Mouse (Mus musculus) kidney, adult 18-20 months (tissue): ENCODE data around the gene Gm9195.

Experiments used
- DNase-seq: peaks from one replicate; pipeline ENCODE4 v3.0.0; 2021

Gm9195 gene

GRCm38 (mm10) chr14:72440929-72441328 lies 50.7 kb downstream of the Gm9195 start:
- DNase-seq: no peak

GRCm38 (mm10) chr14:72440436-72440835 lies 51.2 kb downstream of the Gm9195 start:
- no peak for DNase-seq

GRCm38 (mm10) chr14:72438976-72439375 lies 52.7 kb downstream of the Gm9195 start:
- DNase-seq: no peak

- DNase-seq: peak; percentile 31
These were observed 101.9 kb downstream of the Gm9195 start for GRCm38 (mm10) chr14:72389696-72390095.

GRCm38 (mm10) chr14:72389288-72389687 lies 102.3 kb downstream of the Gm9195 start:
- no peak for DNase-seq

- peak; percentile 29 for DNase-seq
These were observed 114.4 kb downstream of the Gm9195 start for GRCm38 (mm10) chr14:72377224-72377623.
